Mouse (Mus musculus) myocyte (in vitro differentiated cells): Measurements from ENCODE around the gene Gnas. TPM values are rescaled to one million over a fixed set of nuclear protein-coding genes. Genes with fewer than 3 reads are reported as not detected.

Experiments
- H3K27me3 ChIP-seq: one replicate; pipeline ENCODE4 v1.6.1; 2011; ENCODE audit not compliant: control insufficient read depth, insufficient read depth, insufficient read length
- H3K36me3 ChIP-seq: one replicate; pipeline ENCODE4 v1.6.1; 2011; ENCODE audit not compliant: control insufficient read depth, insufficient read depth
- H3K4me2 ChIP-seq: one replicate; pipeline ENCODE4 v1.6.1; 2011; ENCODE audit warnings: low read depth, control low read depth
- H3K4me3 ChIP-seq: one replicate; pipeline ENCODE4 v1.5.1; 2011; ENCODE audit warnings: mild to moderate bottlenecking, control low read depth, moderate library complexity
- H3K79me2 ChIP-seq: one replicate; pipeline ENCODE4 v1.6.1; 2011; ENCODE audit not compliant: control insufficient read depth, insufficient read depth
- H3ac ChIP-seq: one replicate; pipeline ENCODE4 v1.6.1; 2011; ENCODE audit not compliant: control insufficient read depth, insufficient read length
- CEBPB ChIP-seq: IDR thresholded peaks from 2 replicates; pipeline ENCODE4 v1.6.1; 2011; ENCODE audit warnings: mild to moderate bottlenecking, moderate library complexity; ENCODE audit not compliant: poor library complexity, insufficient read depth, severe bottlenecking
- E2F4 ChIP-seq: IDR thresholded peaks from one replicate; pipeline ENCODE4 v1.6.1; 2011; ENCODE audit warnings: mild to moderate bottlenecking, control low read depth, moderate library complexity; ENCODE audit not compliant: insufficient read depth
- MAX ChIP-seq: IDR thresholded peaks from one replicate; pipeline ENCODE4 v1.6.1; 2011; ENCODE audit warnings: low read depth, mild to moderate bottlenecking, control low read depth
- MYOD1 ChIP-seq, 3 experiments: IDR thresholded peaks; one replicate each; pipeline ENCODE4 v1.6.1; 2011; ENCODE audit warnings: control low read depth in 2 of 3, low read depth in 2 of 3, mild to moderate bottlenecking in 2 of 3, moderate library complexity in 1 of 3; ENCODE audit not compliant: insufficient read length in 2 of 3, control insufficient read depth in 1 of 3
- MYOG ChIP-seq, 3 experiments: IDR thresholded peaks; one replicate each; pipeline ENCODE4 v1.6.1; 2011; ENCODE audit warnings: control low read depth in 2 of 3, low read depth in 2 of 3, mild to moderate bottlenecking in 2 of 3; ENCODE audit not compliant: insufficient read length in 2 of 3, control insufficient read depth in 1 of 3, insufficient read depth in 1 of 3
- POLR2A ChIP-seq: IDR thresholded peaks from one replicate; pipeline ENCODE4 v1.6.1; 2011; ENCODE audit warnings: low read depth, mild to moderate bottlenecking, control low read depth, moderate library complexity; ENCODE audit not compliant: insufficient read length
- REST ChIP-seq: IDR thresholded peaks from one replicate; pipeline ENCODE4 v1.6.1; 2011; ENCODE audit warnings: mild to moderate bottlenecking, control low read depth, moderate library complexity; ENCODE audit not compliant: insufficient read depth, insufficient read length
- SRF ChIP-seq: IDR thresholded peaks from one replicate; pipeline ENCODE4 v1.6.1; 2011; ENCODE audit warnings: low read depth; ENCODE audit not compliant: control insufficient read depth, insufficient read length
- TCF12 ChIP-seq: IDR thresholded peaks from one replicate; pipeline ENCODE4 v1.6.1; 2011; ENCODE audit warnings: mild to moderate bottlenecking, control low read depth; ENCODE audit not compliant: poor library complexity, insufficient read depth, severe bottlenecking
- TCF3 ChIP-seq: IDR thresholded peaks from one replicate; pipeline ENCODE4 v1.6.1; 2011; ENCODE audit warnings: low read depth, control low read depth; ENCODE audit not compliant: insufficient read length
- USF1 ChIP-seq: IDR thresholded peaks from one replicate; pipeline ENCODE4 v1.6.1; 2011; ENCODE audit warnings: low read depth, mild to moderate bottlenecking, control low read depth, moderate library complexity
- polyA plus RNA-seq: library from polyadenylated mRNA; unstranded; fragments of >200 nt; fragmentation: generic; extraction: Trizol; gene quantifications from one replicate; pipeline ENCODE4 v1.2.1, GENCODE M21; 2012; ENCODE audit warnings: missing spikeins

Gnas gene
- polyA plus RNA-seq, 1 experiment = 1,706 TPM

DNA sequence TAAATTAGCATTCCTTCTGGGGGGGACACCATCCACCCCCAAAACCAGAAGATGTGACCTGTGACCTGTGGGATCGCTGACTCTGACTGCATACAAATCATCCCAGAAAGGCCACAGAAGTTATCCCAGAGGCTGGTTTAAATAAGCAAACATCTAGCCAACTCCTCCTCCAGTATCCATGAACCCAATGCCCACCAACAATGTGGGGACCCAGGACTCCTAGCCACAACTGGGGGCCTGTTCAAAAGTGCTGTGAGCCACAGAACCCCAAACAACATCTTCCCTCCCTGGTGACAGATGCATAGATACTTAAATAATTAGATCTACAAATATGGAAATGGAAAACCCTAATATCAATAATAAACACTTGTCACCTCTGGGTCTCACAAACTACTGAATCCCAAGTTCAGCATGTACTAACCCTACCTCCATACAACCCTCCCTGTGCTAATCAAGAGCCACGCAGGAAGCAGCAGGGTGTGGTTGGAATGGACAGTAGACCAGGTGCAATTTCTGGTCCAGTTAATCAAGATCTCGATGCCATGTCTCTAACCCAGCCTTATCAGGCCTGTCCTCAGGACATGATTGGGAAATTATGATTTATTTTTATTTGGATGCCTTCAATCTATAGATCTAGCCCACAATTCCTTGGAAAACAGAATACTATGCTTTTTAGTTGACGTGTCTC lies 56.9 kb downstream of the Gnas start:
- H3K79me2 ChIP-seq = peaks cover 95% of the 10 kb centered on the region
- no peak overlapping the region for H3K4me3 ChIP-seq
- H3ac ChIP-seq = no peak overlapping the region
- H3K27me3 ChIP-seq = no peaks in the 10 kb centered on the region
- no peak for TF ChIP-seq MYOG (IDR thresholded peaks at IDR 0.05; ENCODE audit: control insufficient read depth in 1 of 3, insufficient read depth in 1 of 3, insufficient read length in 2 of 3, low read depth in 2 of 3)
- TF ChIP-seq TCF3 = no peak
- peak in 1 of 3 experiments; percentile 17 for TF ChIP-seq MYOD1 (IDR thresholded peaks at IDR 0.05; ENCODE audit: control insufficient read depth in 1 of 3, insufficient read length in 2 of 3, low read depth in 2 of 3)
- peaks cover 21% of the 10 kb centered on the region for H3K36me3 ChIP-seq
- no peak overlapping the region for H3K4me2 ChIP-seq

DNA sequence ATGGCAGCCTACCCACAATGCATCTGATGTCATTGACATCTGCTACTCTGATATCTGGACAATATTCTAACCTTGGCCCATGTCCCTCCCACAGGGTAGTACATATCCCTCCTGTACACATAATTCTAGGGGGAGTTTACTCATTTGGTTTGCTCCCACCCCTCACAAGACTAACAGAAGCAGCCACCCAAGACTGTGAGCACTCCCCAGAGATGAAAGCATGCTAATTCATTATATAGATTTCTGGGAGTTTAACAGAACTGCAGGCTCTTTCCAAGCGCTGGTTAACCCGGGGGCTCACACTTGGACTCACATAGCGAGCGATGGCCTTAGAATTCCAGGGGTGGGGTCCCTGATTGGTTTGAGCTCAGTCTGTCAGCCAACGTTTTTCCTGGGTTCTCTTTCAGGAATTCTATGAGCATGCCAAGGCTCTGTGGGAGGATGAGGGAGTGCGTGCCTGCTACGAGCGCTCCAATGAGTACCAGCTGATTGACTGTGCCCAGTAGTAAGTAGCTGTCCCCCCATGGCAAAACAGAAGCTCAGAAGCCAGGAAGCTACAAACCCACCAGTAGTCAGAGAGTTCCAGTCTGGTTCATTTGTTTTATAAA lies 58.8 kb downstream of the Gnas start:
- H3K4me3 ChIP-seq = no peak overlapping the region
- no peak for TF ChIP-seq USF1
- TF ChIP-seq POLR2A = no peak
- peaks cover 35% of the 10 kb centered on the region for H3K36me3 ChIP-seq
- peak overlapping the region; percentile 77 for H3K4me2 ChIP-seq
- peaks cover 76% of the 10 kb centered on the region for H3K79me2 ChIP-seq
- no peaks in the 10 kb centered on the region for H3K27me3 ChIP-seq
- no peak overlapping the region for H3ac ChIP-seq

DNA sequence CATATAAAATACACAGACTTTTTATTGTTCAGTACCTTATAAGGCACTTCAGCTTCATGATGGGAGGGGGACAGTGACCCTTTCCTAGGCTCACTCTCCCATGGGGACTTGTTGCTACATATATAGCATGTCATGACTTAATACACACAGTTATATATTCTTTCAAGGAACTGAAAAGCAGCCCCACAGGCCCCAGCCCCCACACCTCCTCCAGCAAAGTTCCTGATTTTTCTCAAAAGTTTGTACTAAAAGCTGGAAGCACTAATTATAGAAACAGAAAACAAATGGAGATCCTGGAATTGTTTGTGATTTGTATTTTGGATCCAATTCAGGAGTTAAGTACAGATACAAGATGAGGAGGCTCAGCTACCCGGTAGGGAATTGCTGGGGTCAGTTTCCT lies 59.4 kb downstream of the Gnas start:
- TF ChIP-seq MYOD1 (IDR thresholded peaks at IDR 0.05; ENCODE audit: control insufficient read depth in 1 of 3, insufficient read length in 2 of 3, low read depth in 2 of 3) (no peak), SRF (no peak)
- H3K4me3 ChIP-seq = no peak overlapping the region
- peaks cover 35% of the 10 kb centered on the region for H3K36me3 ChIP-seq

DNA sequence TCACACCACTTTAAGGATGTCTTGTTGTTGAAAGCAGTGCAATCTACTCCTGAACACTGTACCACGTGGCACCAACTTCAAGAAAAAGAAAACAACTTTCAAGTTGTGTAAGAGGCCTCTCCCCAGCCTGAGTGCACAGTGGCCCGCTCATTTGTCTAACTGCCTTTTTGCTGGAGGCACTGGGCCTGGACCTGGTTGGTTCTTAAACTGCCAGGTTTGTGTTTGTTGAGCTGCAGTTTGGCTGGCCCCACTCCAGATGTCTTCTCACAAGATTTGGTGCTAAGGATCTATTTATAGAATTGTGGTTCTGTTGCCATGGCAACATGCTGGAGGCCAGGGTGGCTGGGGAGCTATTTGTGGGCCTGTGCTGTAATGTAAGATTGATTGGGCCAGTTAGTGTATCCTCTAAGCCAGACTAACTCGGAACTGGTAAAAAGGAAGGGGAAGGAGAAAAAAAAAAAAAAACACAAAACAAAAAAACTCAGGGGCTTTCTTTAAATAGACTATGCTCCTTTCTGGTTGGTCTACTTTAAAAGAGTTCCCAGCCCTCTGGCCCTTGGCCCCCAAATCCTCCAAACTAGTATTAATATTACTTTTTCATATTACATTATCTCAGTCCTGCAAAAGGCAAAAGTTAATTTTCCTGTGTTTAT lies 60.0 kb downstream of the Gnas start:
- no peaks in the 10 kb centered on the region for H3K27me3 ChIP-seq
- no peak overlapping the region for H3K4me3 ChIP-seq
- peaks cover 35% of the 10 kb centered on the region for H3K36me3 ChIP-seq

More for the DNA sequence above, 59.4 kb downstream of the Gnas start:
- Histone ChIP-seq H3K4me2 (peak overlapping the region; percentile 77), H3K79me2 (peaks cover 69% of the 10 kb centered on the region), H3ac (no peak overlapping the region), H3K27me3 (no peaks in the 10 kb centered on the region)

DNA sequence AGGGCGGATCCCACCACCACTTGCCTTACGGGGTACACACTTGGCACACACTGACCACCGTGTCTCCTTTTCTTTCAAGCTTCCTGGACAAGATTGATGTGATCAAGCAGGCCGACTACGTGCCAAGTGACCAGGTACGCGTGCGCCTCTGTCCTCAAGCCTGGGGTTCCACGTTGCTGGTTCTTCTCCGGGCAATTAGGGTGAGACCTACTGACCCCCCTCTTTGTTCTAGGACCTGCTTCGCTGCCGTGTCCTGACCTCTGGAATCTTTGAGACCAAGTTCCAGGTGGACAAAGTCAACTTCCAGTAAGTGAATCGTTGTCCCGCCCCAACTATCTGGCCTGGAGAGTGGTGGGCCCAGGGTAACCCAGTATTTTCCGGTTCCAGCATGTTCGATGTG lies 60.9 kb downstream of the Gnas start:
- peaks cover 35% of the 10 kb centered on the region for H3K36me3 ChIP-seq
- no peak overlapping the region for H3K4me3 ChIP-seq
- peak; percentile 24 for TF ChIP-seq POLR2A
- TF ChIP-seq TCF3 = no peak
- no peak for TF ChIP-seq MAX
- TF ChIP-seq USF1 = no peak
- peaks cover 55% of the 10 kb centered on the region for H3K79me2 ChIP-seq
- peak overlapping the region; percentile 77 for H3K4me2 ChIP-seq
- H3K27me3 ChIP-seq = no peaks in the 10 kb centered on the region
- H3ac ChIP-seq = no peak overlapping the region

More for the DNA sequence above, 60.0 kb downstream of the Gnas start:
- Histone ChIP-seq H3K79me2 (peaks cover 64% of the 10 kb centered on the region), H3K4me2 (peak overlapping the region; percentile 77), H3ac (no peak overlapping the region)
- no peak for TF ChIP-seq TCF3
- peak; percentile 62 for TF ChIP-seq USF1

DNA sequence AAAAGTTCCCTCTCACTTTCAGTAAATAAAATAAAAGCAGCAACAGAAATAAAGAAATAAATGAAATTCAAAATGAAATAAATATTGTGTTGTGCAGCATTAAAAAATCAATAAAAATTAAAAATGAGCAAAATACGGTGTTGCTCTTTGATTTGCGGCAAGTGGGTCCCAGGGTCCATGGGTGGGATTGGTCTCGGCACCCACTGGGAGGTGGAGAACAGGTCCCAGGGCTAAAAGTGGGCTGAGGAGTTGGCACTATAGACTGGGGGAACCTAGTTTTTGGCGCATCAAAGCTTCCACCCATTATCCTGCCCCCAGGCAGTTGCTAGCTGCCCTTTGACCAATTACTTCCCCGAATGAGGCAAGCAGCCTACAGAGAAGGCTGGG lies 62.5 kb downstream of the Gnas start, which contains the start of gene Gm20721:
Gene Gm20721 (minus strand): TSS at position 101 of the 387 bp plus-strand sequence.
- Histone ChIP-seq H3K36me3 (peaks cover 30% of the 10 kb centered on the region), H3K4me2 (no peak within 1 kb of the TSS), H3ac (no peak within 1 kb of the TSS), H3K79me2 (peaks cover 39% of the 10 kb centered on the region), H3K27me3 (no peaks in the 10 kb centered on the region), H3K4me3 (no peak within 1 kb of the TSS)
- TF ChIP-seq MYOD1 (IDR thresholded peaks at IDR 0.05; ENCODE audit: control insufficient read depth in 1 of 3, insufficient read length in 2 of 3, low read depth in 2 of 3) (no peak), TCF12 (no peak), POLR2A (no peak), MAX (no peak), REST (no peak), CEBPB (no peak), SRF (no peak), E2F4 (no peak)
